Mouse (Mus musculus): ENCODE data around the gene Klhl21.

DNA sequence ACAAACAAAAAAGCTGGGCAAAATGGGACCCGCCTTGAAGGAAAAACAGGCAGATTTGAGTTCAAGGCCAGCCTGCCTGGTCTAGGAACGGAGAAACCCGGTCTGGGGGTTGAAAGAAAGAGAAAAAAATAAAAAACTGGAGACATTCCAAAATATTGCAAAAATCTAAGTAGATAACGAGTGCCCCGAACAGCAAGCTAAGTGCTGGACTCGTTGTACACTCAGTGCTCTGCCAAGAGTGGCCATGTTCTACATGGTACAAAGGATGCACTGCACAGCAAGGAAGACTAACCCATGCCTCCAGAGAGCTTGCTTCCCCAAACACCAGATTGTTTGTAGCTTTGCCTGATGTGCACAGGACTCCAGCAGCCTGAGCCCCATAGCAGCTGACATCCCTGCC lies 15.6 kb upstream of the Klhl21 start:
- TF ChIP-seq CTCF (IDR thresholded peaks at IDR 0.05; ENCODE audit: low read depth) (no peak), EP300 (IDR thresholded peaks at IDR 0.05; ENCODE audit: low read depth) (no peak)

All from liver, embryonic 14.5 days (tissue).